Mouse (Mus musculus) heart, adult 2 months (tissue): ENCODE measurements around the gene Corin. TPM values are rescaled to one million over a fixed set of nuclear protein-coding genes. Genes with fewer than 3 reads are reported as not detected.

Source experiments
- DNase-seq, 2 experiments: peaks; one replicate each; pipeline ENCODE4 v3.0.0; 2021
- H3K27ac ChIP-seq: fragments of 200-600 bp; 2 replicates; pipeline ENCODE4 v1.8.1; 2022
- H3K27me3 ChIP-seq: fragments of 200-500 bp; 2 replicates; pipeline ENCODE4 v1.6.1; 2012; ENCODE audit warnings: mild to moderate bottlenecking, low read length, inconsistent platforms, mixed read lengths; ENCODE audit not compliant: control insufficient read depth, insufficient read depth
- H3K36me3 ChIP-seq: fragments of 200-500 bp; 2 replicates; pipeline ENCODE4 v1.6.1; 2012; ENCODE audit warnings: low read length, inconsistent platforms; ENCODE audit not compliant: control insufficient read depth, insufficient read depth
- H3K4me1 ChIP-seq: fragments of 200-500 bp; 2 replicates; pipeline ENCODE4 v1.6.1; 2011; ENCODE audit warnings: low read length; ENCODE audit not compliant: control insufficient read depth, insufficient read depth
- H3K4me3 ChIP-seq: fragments of 200-600 bp; 2 replicates; pipeline ENCODE4 v1.8.1; 2022
- H3K79me2 ChIP-seq: fragments of 200-500 bp; replicated peaks from 2 replicates; pipeline ENCODE4 v1.6.1; 2012; ENCODE audit warnings: mild to moderate bottlenecking, inconsistent platforms, low read length, moderate library complexity, mixed read lengths; ENCODE audit not compliant: control insufficient read depth, insufficient read depth
- H3K9ac ChIP-seq: fragments of 200-500 bp; 2 replicates; pipeline ENCODE4 v1.6.1; 2012; ENCODE audit warnings: low read depth, mild to moderate bottlenecking, control low read depth, inconsistent platforms, low read length, mixed read lengths
- CTCF ChIP-seq: fragments of 200-600 bp; IDR thresholded peaks from 2 replicates; pipeline ENCODE4 v1.8.1; 2022; ENCODE audit warnings: antibody characterized with exemption, mild to moderate bottlenecking, moderate library complexity
- EP300 ChIP-seq: fragments of 200-500 bp; IDR thresholded peaks from 2 replicates; pipeline ENCODE4 v1.6.1; 2011; ENCODE audit warnings: low read depth, low read length, control low read depth; ENCODE audit not compliant: insufficient read depth
- POLR2A ChIP-seq: fragments of 200-500 bp; IDR thresholded peaks from 2 replicates; pipeline ENCODE4 v1.6.1; 2011; ENCODE audit warnings: mild to moderate bottlenecking, low read depth, low read length, control low read depth; ENCODE audit not compliant: insufficient read depth
- WGBS: fragments of 180-500 bp; shearing (Covaris S2); methylation state at CpG from one replicate; pipeline ENCODE4 v1.1.7; 2018; 5-methylcytosine and 5-hydroxymethylcytosine counted together
- intact Hi-C: fragments of 180-260 bp; cut with DNase I; formaldehyde crosslinking; loops from one replicate; pipeline ENCODE4 v1.15.1; 2025
- polyA plus RNA-seq: library from polyadenylated mRNA; depleted of rRNA; stranded (reverse); fragments of >200 nt; gene quantifications from 2 replicates; pipeline ENCODE4 v1.2.3, GENCODE M21; 2012
- total RNA-seq, 2 experiments: library from RNA; stranded (reverse); gene quantifications; 2 replicates each; pipeline ENCODE4 v1.2.3; 2021

Corin gene
- total and polyA plus RNA-seq, 3 experiments: 42.3 to 173 (median 121) TPM

GRCm38 (mm10) chr5:72453176-72453575 lies 51.1 kb downstream of the Corin start:
- H3K4me3 ChIP-seq: no peak overlapping the region
- intact Hi-C loops: no loop called here
- peaks cover 2% of the 10 kb centered on the region for H3K4me1 ChIP-seq
- H3K27me3 ChIP-seq: no peaks in the 10 kb centered on the region
- H3K36me3 ChIP-seq: peaks cover 27% of the 10 kb centered on the region
- 77% methylated on average over 11 of the region's 11 CpGs for WGBS
- TF ChIP-seq CTCF: no peak
- no peak for TF ChIP-seq POLR2A
- TF ChIP-seq EP300: no peak
- no peak for DNase-seq
- H3K79me2 ChIP-seq: no peaks in the 10 kb centered on the region
- H3K27ac ChIP-seq: peak overlapping the region; percentile 49
- no peak overlapping the region for H3K9ac ChIP-seq

GRCm38 (mm10) chr5:72452750-72453149 lies 51.5 kb downstream of the Corin start:
- no peak for DNase-seq
- Histone ChIP-seq H3K79me2 (no peaks in the 10 kb centered on the region), H3K36me3 (peaks cover 31% of the 10 kb centered on the region), H3K27ac (peak overlapping the region; percentile 49), H3K9ac (no peak overlapping the region), H3K4me1 (peaks cover 2% of the 10 kb centered on the region), H3K4me3 (no peak overlapping the region), H3K27me3 (no peaks in the 10 kb centered on the region)
- WGBS: 50% methylated on average over 4 of the region's 4 CpGs
- intact Hi-C loops: no loop called here
- no peak for TF ChIP-seq EP300
- TF ChIP-seq CTCF: no peak
- no peak for TF ChIP-seq POLR2A

- Histone ChIP-seq H3K36me3 (peaks cover 28% of the 10 kb centered on the region), H3K9ac (no peak overlapping the region), H3K27me3 (no peaks in the 10 kb centered on the region), H3K79me2 (no peaks in the 10 kb centered on the region), H3K4me1 (peaks cover 2% of the 10 kb centered on the region; the same call in 1 of the 2 replicates), H3K4me3 (no peak overlapping the region), H3K27ac (no peak overlapping the region)
- TF ChIP-seq EP300: no peak
- TF ChIP-seq POLR2A: no peak
- TF ChIP-seq CTCF: no peak
- intact Hi-C loops: loop anchor here (5.0 kb wide), 1 partner anchor 37 kb away; no protein-coding TSS in a partner anchor
- 64% methylated on average over 2 of the region's 2 CpGs for WGBS
- DNase-seq: no peak
These were observed 55.4 kb downstream of the Corin start for GRCm38 (mm10) chr5:72448846-72449245.

- Histone ChIP-seq H3K9ac (no peak overlapping the region), H3K36me3 (peaks cover 29% of the 10 kb centered on the region), H3K27me3 (no peaks in the 10 kb centered on the region), H3K27ac (peak overlapping the region; percentile 77), H3K4me1 (peaks cover 2% of the 10 kb centered on the region; the same call in 1 of the 2 replicates), H3K79me2 (no peaks in the 10 kb centered on the region), H3K4me3 (no peak overlapping the region)
- peak in 1 of 2 experiments; percentile 61 for DNase-seq
- intact Hi-C loops: loop anchor here (5.0 kb wide), 1 partner anchor 34 kb away; no protein-coding TSS in a partner anchor
- WGBS: 51% methylated on average over 11 of the region's 11 CpGs
- TF ChIP-seq POLR2A (peak; percentile 31; the same call in 1 of the 2 replicates), CTCF (no peak), EP300 (peak; percentile 100)
These were observed 58.2 kb downstream of the Corin start for GRCm38 (mm10) chr5:72446104-72446503.

- Histone ChIP-seq H3K79me2 (no peaks in the 10 kb centered on the region), H3K4me1 (peaks cover 2% of the 10 kb centered on the region; the same call in 1 of the 2 replicates), H3K4me3 (no peak overlapping the region), H3K9ac (no peak overlapping the region), H3K27ac (peak overlapping the region; percentile 77), H3K27me3 (no peaks in the 10 kb centered on the region), H3K36me3 (peaks cover 29% of the 10 kb centered on the region)
- intact Hi-C loops: no loop called here
- DNase-seq: no peak
- 79% methylated on average over 11 of the region's 11 CpGs for WGBS
- TF ChIP-seq CTCF: 0 out of 2 replicates have a peak, but pooled peaks have one; percentile 6
- TF ChIP-seq POLR2A: no peak
- no peak for TF ChIP-seq EP300
These were observed 60.3 kb downstream of the Corin start for GRCm38 (mm10) chr5:72443946-72444345.

GRCm38 (mm10) chr5:72443007-72443406 lies 61.3 kb downstream of the Corin start:
- 49% methylated on average over 4 of the region's 4 CpGs for WGBS
- H3K4me3 ChIP-seq: no peak overlapping the region
- peaks cover 24% of the 10 kb centered on the region for H3K36me3 ChIP-seq
- intact Hi-C loops: no loop called here
- no peak for TF ChIP-seq POLR2A
- TF ChIP-seq EP300: 0 out of 2 replicates have a peak, but pooled peaks have one; percentile 9
- no peak for TF ChIP-seq CTCF
- peak overlapping the region; percentile 77 for H3K27ac ChIP-seq
- H3K79me2 ChIP-seq: no peaks in the 10 kb centered on the region
- peak in 1 of 2 experiments; percentile 18 for DNase-seq
- no peaks in the 10 kb centered on the region for H3K27me3 ChIP-seq
- H3K4me1 ChIP-seq: peaks cover 2% of the 10 kb centered on the region; the same call in 1 of the 2 replicates
- no peak overlapping the region for H3K9ac ChIP-seq
